In genomic region chr1:43298746-43299145, GRCm38 (mm10) we compare ENCODE assay signal across 7 mouse cellular contexts.
"Had no signal": no experiment of that assay in that cellular context is flagged by ENCODE, and none has a peak within 500 bp of the region (broad histone marks: within the 10 kb centered on the region; RNA-seq: fewer than 3 reads in every experiment).

No protein-coding gene starts in this region.

- DNase-seq: cerebellum, postnatal 25 days; gastrocnemius, adult 2 months; gastrocnemius, postnatal 10 days; gastrocnemius, postnatal 14 days; gastrocnemius, postnatal 25 days; gastrocnemius, postnatal 36 days; heart, adult 2 months had no signal
